Mouse (Mus musculus) cerebellum, adult 18-20 months (tissue): ENCODE measurements around the gene Cpa3.

ENCODE experiments used
- DNase-seq, 2 experiments: peaks; one replicate each; pipeline ENCODE4 v3.0.0; 2021

Gene Cpa3

GRCm38 (mm10) chr3:20242050-20242449, at the start of gene Cpa3:
Gene Cpa3 (minus strand): TSS chr3:20242181.
- no peak for DNase-seq

GRCm38 (mm10) chr3:20291370-20291769, 49.4 kb upstream of the Cpa3 start:
- no peak for DNase-seq

GRCm38 (mm10) chr3:20288761-20289160, 46.8 kb upstream of the Cpa3 start:
- DNase-seq, result no peak

DNA sequence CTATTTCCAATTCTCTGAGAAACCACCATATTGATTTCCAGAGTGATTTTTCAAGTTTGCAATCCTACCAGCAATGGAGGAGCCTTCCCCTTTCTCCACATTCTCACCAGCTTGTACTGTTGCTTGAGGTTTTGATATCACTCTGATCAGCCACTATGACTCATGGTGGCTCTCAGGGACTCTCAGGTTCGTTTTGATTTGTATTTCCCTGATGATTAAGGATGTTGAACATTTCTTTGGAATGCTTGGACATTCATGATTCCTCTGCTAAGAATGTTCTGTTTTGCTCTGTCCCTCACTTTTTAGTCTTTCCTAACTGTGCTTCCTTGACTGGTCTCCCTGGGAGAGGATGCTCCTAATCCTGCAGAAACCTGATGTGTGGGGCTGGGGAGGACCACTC, 39.8 kb upstream of the Cpa3 start:
- no peak for DNase-seq

- DNase-seq, result no peak
These were observed 33.7 kb upstream of the Cpa3 start, which contains the start of gene Cpb1 for GRCm38 (mm10) chr3:20275633-20276032. Gene Cpb1 (minus strand): TSS chr3:20275733.

- DNase-seq, result no peak
These were observed 12.8 kb upstream of the Cpa3 start for GRCm38 (mm10) chr3:20254566-20255479.

- no peak for DNase-seq
These were observed 1.9 kb upstream of the Cpa3 start for GRCm38 (mm10) chr3:20243913-20244312.

DNA sequence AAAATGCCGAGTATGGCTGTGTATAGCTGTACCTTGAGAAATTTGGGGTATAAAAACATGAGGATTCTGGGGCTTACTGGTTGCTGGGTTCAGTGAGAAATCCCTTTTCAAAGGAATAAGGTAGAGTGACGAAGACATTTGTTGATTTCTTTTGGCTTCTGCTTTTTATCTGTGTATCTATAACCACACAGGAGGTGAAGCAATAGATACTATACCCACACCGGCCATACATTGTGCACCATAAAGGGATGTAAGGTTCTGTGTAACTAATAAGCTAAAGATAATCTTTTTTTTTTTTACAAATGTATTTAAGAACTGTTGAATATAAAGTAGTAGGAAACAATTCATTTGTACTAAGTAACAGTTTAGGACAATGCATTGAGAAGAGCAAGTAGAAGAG, 2.2 kb downstream of the Cpa3 start:
- no peak for DNase-seq

GRCm38 (mm10) chr3:20236965-20237364, 5.0 kb downstream of the Cpa3 start:
- no peak for DNase-seq

- DNase-seq, result no peak
These were observed 13.0 kb downstream of the Cpa3 start for GRCm38 (mm10) chr3:20229027-20229426.

- no peak for DNase-seq
These were observed 16.6 kb downstream of the Cpa3 start for GRCm38 (mm10) chr3:20225429-20225828.

DNA sequence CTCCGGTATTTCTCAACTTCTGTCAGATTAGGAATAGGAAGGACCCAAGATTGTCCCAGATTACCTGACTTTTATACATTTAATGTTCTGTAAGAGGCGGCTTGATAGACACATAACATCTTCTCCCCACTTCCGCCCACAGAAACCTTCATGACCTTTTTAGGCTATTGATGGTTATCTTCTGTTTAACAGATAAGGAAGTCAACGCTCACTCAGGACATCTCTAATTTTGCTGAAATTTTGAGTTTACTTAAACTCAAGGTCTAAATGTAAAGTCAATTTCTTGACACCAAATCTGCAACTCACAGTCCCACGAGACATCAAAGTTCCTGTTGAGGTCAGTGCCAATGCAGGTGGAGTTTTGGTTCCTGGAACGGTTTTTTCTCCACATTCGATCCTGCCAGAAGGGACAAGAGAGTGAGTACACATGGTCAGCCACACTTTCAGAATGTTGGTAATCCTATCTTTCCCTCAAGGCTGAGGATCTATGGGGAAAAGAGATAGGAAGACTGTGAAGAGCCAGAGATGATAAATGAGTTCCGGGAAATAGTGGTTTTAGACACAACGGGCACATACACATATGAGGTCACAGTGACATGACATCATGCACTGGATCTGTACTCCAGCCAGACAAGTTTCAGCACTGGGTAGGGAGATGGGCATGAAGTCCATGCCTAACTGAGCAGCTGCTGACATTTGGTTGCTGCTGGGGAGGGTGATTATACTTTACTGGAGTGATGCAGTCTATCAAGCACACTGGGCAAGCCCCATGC, 18.9 kb downstream of the Cpa3 start:
- DNase-seq, result no peak

GRCm38 (mm10) chr3:20222136-20222535, 19.8 kb downstream of the Cpa3 start:
- DNase-seq, result no peak

DNA sequence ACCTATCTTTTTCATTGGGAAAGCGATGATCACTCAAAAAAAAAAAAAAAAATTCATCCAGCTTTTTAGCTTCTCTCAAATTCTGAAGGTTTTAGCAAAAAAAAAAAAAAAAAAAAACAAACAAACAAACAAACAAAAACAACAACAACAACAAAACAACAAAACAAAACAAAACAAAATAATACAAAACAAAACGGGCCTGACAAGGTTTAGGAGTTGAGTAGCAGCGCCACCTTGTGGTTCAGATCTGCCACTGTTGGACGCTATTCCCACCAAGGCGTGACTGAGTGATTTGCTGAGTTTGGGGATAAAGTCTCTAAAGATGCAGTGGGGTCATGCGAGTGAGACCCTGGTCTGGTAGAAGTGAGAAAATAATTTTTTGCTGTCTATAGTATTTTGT, 43.1 kb downstream of the Cpa3 start:
- DNase-seq, result peak; percentile 16 to 51

- no peak for DNase-seq
These were observed 44.1 kb downstream of the Cpa3 start for GRCm38 (mm10) chr3:20197878-20198277.

DNA sequence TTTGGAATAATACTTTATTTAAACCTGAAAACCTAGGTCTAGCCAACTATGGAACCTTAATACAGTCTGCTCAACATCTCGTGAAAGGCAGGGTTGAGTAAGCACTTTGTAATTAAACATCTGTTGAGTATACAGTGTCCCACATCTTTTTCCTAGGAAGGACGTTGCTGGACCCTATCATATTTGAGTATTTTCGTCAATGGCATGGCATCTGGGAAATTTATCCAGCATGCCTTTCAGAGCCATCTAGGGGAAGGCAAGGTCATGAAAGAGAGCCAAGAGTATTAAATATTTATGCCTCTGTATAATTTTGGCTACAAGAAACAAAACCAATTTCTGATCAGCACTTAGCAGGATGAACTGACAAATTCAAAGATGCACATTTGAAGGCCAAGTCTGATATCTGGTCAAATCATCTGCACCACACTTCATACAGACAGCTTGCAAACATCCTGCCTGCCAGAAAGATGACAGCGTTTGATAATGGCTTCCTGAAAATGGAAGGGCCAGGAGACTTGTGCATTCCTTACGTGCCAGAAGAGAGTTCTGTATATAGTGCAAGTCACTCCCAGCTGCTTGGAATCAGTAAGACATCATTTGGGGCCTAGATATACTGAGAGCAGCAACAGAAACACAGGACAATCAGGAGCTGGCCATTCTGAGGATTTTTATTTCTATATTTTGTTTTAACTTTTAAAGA, 52.9 kb downstream of the Cpa3 start:
- DNase-seq, result no peak

DNA sequence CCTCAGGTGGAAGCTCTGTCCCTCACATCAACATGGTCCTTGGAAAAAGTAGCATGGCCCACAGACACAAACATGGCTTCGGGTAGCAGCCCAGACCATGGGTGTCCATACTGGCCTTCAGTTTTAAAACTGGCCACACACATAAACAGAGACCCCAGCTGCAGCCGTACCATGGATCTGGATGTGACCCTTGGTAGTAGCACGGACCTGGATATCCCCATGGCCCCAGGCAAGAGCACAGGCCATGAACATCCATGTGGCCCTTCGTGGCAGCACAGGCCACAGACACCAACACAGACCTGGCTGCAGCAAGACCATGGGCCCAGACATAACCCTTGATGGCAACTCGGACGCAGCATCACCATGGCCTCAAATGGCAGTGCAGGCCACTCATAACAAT, 69.6 kb downstream of the Cpa3 start:
- DNase-seq, result no peak

- no peak for DNase-seq
These were observed 74.5 kb downstream of the Cpa3 start for GRCm38 (mm10) chr3:20167487-20167886.
